Mouse (Mus musculus): Measurements from ENCODE around the gene Pank4. TPM values are rescaled to one million over a fixed set of nuclear protein-coding genes. Genes with fewer than 3 reads are reported as not detected.

Pank4 gene
- polyA plus RNA-seq, 1 experiment: 21.0 TPM

- Histone ChIP-seq H3K79me2 (ENCODE audit: control insufficient read depth, insufficient read depth) (no peaks in the 10 kb centered on the region), H3ac (ENCODE audit: control insufficient read depth, insufficient read length) (no peak overlapping the region), H3K36me3 (ENCODE audit: control insufficient read depth, insufficient read depth) (no peaks in the 10 kb centered on the region), H3K27me3 (ENCODE audit: control insufficient read depth, insufficient read depth, insufficient read length) (peaks cover 40% of the 10 kb centered on the region), H3K4me2 (ENCODE audit: low read depth) (no peak overlapping the region), H3K4me3 (no peak overlapping the region)
- TF ChIP-seq TCF12 (IDR thresholded peaks at IDR 0.05; ENCODE audit: insufficient read depth, poor library complexity, severe bottlenecking) (no peak), E2F4 (IDR thresholded peaks at IDR 0.05; ENCODE audit: insufficient read depth) (no peak), MAX (IDR thresholded peaks at IDR 0.05; ENCODE audit: low read depth) (no peak), REST (IDR thresholded peaks at IDR 0.05; ENCODE audit: insufficient read depth, insufficient read length) (no peak), TCF3 (IDR thresholded peaks at IDR 0.05; ENCODE audit: insufficient read length, low read depth) (no peak), USF1 (IDR thresholded peaks at IDR 0.05; ENCODE audit: low read depth) (no peak), MYOG (IDR thresholded peaks at IDR 0.05; ENCODE audit: control insufficient read depth in 1 of 3, insufficient read depth in 1 of 3, insufficient read length in 2 of 3, low read depth in 2 of 3) (no peak), POLR2A (IDR thresholded peaks at IDR 0.05; ENCODE audit: insufficient read length, low read depth) (no peak), POLR2AphosphoS2 (IDR thresholded peaks at IDR 0.05; ENCODE audit: insufficient read length, low read depth) (no peak)
Measured at GRCm38 (mm10) chr4:154933306-154933907, 30.5 kb upstream of the Pank4 start.

GRCm38 (mm10) chr4:154934800-154935199 lies 29.1 kb upstream of the Pank4 start:
- Histone ChIP-seq H3K4me3 (no peak overlapping the region), H3K36me3 (ENCODE audit: control insufficient read depth, insufficient read depth) (no peaks in the 10 kb centered on the region), H3ac (ENCODE audit: control insufficient read depth, insufficient read length) (no peak overlapping the region), H3K4me2 (ENCODE audit: low read depth) (no peak overlapping the region), H3K27me3 (ENCODE audit: control insufficient read depth, insufficient read depth, insufficient read length) (peaks cover 38% of the 10 kb centered on the region), H3K79me2 (ENCODE audit: control insufficient read depth, insufficient read depth) (no peaks in the 10 kb centered on the region)
- TF ChIP-seq TCF3 (IDR thresholded peaks at IDR 0.05; ENCODE audit: insufficient read length, low read depth) (no peak), POLR2AphosphoS2 (IDR thresholded peaks at IDR 0.05; ENCODE audit: insufficient read length, low read depth) (no peak), MYOD1 (IDR thresholded peaks at IDR 0.05; ENCODE audit: control insufficient read depth in 1 of 3, insufficient read length in 2 of 3, low read depth in 2 of 3) (no peak), REST (IDR thresholded peaks at IDR 0.05; ENCODE audit: insufficient read depth, insufficient read length) (no peak), SRF (IDR thresholded peaks at IDR 0.05; ENCODE audit: control insufficient read depth, insufficient read length, low read depth) (no peak), CEBPB (IDR thresholded peaks at IDR 0.05; ENCODE audit: insufficient read depth, poor library complexity, severe bottlenecking) (no peak), POLR2A (IDR thresholded peaks at IDR 0.05; ENCODE audit: insufficient read length, low read depth) (no peak), MYOG (IDR thresholded peaks at IDR 0.05; ENCODE audit: control insufficient read depth in 1 of 3, insufficient read depth in 1 of 3, insufficient read length in 2 of 3, low read depth in 2 of 3) (no peak), TCF12 (IDR thresholded peaks at IDR 0.05; ENCODE audit: insufficient read depth, poor library complexity, severe bottlenecking) (no peak), E2F4 (IDR thresholded peaks at IDR 0.05; ENCODE audit: insufficient read depth) (no peak), USF1 (IDR thresholded peaks at IDR 0.05; ENCODE audit: low read depth) (no peak), MAX (IDR thresholded peaks at IDR 0.05; ENCODE audit: low read depth) (no peak)

- peaks cover 41% of the 10 kb centered on the region for H3K27me3 ChIP-seq (ENCODE audit: control insufficient read depth, insufficient read depth, insufficient read length)
- no peaks in the 10 kb centered on the region for H3K36me3 ChIP-seq (ENCODE audit: control insufficient read depth, insufficient read depth)
- TF ChIP-seq POLR2AphosphoS2 (IDR thresholded peaks at IDR 0.05; ENCODE audit: insufficient read length, low read depth) (no peak), E2F4 (IDR thresholded peaks at IDR 0.05; ENCODE audit: insufficient read depth) (no peak), MYOD1 (IDR thresholded peaks at IDR 0.05; ENCODE audit: control insufficient read depth in 1 of 3, insufficient read length in 2 of 3, low read depth in 2 of 3) (no peak), MAX (IDR thresholded peaks at IDR 0.05; ENCODE audit: low read depth) (no peak), TCF12 (IDR thresholded peaks at IDR 0.05; ENCODE audit: insufficient read depth, poor library complexity, severe bottlenecking) (no peak), MYOG (IDR thresholded peaks at IDR 0.05; ENCODE audit: control insufficient read depth in 1 of 3, insufficient read depth in 1 of 3, insufficient read length in 2 of 3, low read depth in 2 of 3) (no peak)
- H3K4me3 ChIP-seq: no peak overlapping the region
- H3K4me2 ChIP-seq (ENCODE audit: low read depth): no peak overlapping the region
- H3ac ChIP-seq (ENCODE audit: control insufficient read depth, insufficient read length): no peak overlapping the region
- H3K79me2 ChIP-seq (ENCODE audit: control insufficient read depth, insufficient read depth): no peaks in the 10 kb centered on the region
Measured at GRCm38 (mm10) chr4:154935788-154936187, 28.1 kb upstream of the Pank4 start.

- Histone ChIP-seq H3K4me3 (no peak overlapping the region), H3K36me3 (ENCODE audit: control insufficient read depth, insufficient read depth) (no peaks in the 10 kb centered on the region), H3K27me3 (ENCODE audit: control insufficient read depth, insufficient read depth, insufficient read length) (peaks cover 41% of the 10 kb centered on the region), H3K4me2 (ENCODE audit: low read depth) (no peak overlapping the region), H3K79me2 (ENCODE audit: control insufficient read depth, insufficient read depth) (no peaks in the 10 kb centered on the region), H3ac (ENCODE audit: control insufficient read depth, insufficient read length) (no peak overlapping the region)
- TF ChIP-seq E2F4 (IDR thresholded peaks at IDR 0.05; ENCODE audit: insufficient read depth) (no peak), MYOD1 (IDR thresholded peaks at IDR 0.05; ENCODE audit: control insufficient read depth in 1 of 3, insufficient read length in 2 of 3, low read depth in 2 of 3) (no peak), REST (IDR thresholded peaks at IDR 0.05; ENCODE audit: insufficient read depth, insufficient read length) (no peak), TCF3 (IDR thresholded peaks at IDR 0.05; ENCODE audit: insufficient read length, low read depth) (no peak), CEBPB (IDR thresholded peaks at IDR 0.05; ENCODE audit: insufficient read depth, poor library complexity, severe bottlenecking) (no peak), SRF (IDR thresholded peaks at IDR 0.05; ENCODE audit: control insufficient read depth, insufficient read length, low read depth) (no peak), TCF12 (IDR thresholded peaks at IDR 0.05; ENCODE audit: insufficient read depth, poor library complexity, severe bottlenecking) (no peak), MYOG (IDR thresholded peaks at IDR 0.05; ENCODE audit: control insufficient read depth in 1 of 3, insufficient read depth in 1 of 3, insufficient read length in 2 of 3, low read depth in 2 of 3) (no peak)
Measured at GRCm38 (mm10) chr4:154936542-154937255, 27.2 kb upstream of the Pank4 start.
